Mouse (Mus musculus) brain, embryonic 18.5 days (tissue): ENCODE measurements around the gene Dmrt1.

Experiments used
- DNase-seq: peaks from one replicate; pipeline ENCODE4 v3.0.0-alpha.2; 2012; ENCODE audit warnings: low read depth, low spot score

Dmrt1 gene

GRCm38 (mm10) chr19:25564430-25564829 lies 59.0 kb downstream of the Dmrt1 start:
- no peak for DNase-seq

GRCm38 (mm10) chr19:25569778-25570177 lies 64.4 kb downstream of the Dmrt1 start:
- no peak for DNase-seq

- no peak for DNase-seq
These were observed 69.0 kb downstream of the Dmrt1 start for GRCm38 (mm10) chr19:25574431-25574830.

GRCm38 (mm10) chr19:25574981-25575814 lies 69.8 kb downstream of the Dmrt1 start:
- DNase-seq = no peak

- DNase-seq = no peak
These were observed 72.9 kb downstream of the Dmrt1 start for GRCm38 (mm10) chr19:25578358-25578757.

- DNase-seq = no peak
These were observed 74.0 kb downstream of the Dmrt1 start for GRCm38 (mm10) chr19:25579440-25579839.

- DNase-seq = no peak
These were observed 92.4 kb downstream of the Dmrt1 start for GRCm38 (mm10) chr19:25597717-25598232.

GRCm38 (mm10) chr19:25598626-25599025 lies 93.2 kb downstream of the Dmrt1 start:
- no peak for DNase-seq

GRCm38 (mm10) chr19:25601966-25602365 lies 96.5 kb downstream of the Dmrt1 start:
- DNase-seq = no peak

GRCm38 (mm10) chr19:25607461-25608205 lies 102.2 kb downstream of the Dmrt1 start:
- no peak for DNase-seq

GRCm38 (mm10) chr19:25608206-25608580 lies 102.8 kb downstream of the Dmrt1 start:
- no peak for DNase-seq

GRCm38 (mm10) chr19:25608961-25609850 lies 103.8 kb downstream of the Dmrt1 start:
- no peak for DNase-seq

GRCm38 (mm10) chr19:25610015-25610410 lies 104.6 kb downstream of the Dmrt1 start, which contains the start of gene Dmrt3:
Dmrt3 (plus strand) TSS chr19:25610301.
- DNase-seq = no peak

GRCm38 (mm10) chr19:25610411-25611111 lies 105.1 kb downstream of the Dmrt1 start:
- DNase-seq = no peak

- DNase-seq = no peak
These were observed 105.7 kb downstream of the Dmrt1 start for GRCm38 (mm10) chr19:25611116-25611515.

GRCm38 (mm10) chr19:25611876-25612805 lies 106.7 kb downstream of the Dmrt1 start:
- DNase-seq = no peak

- DNase-seq = no peak
These were observed 107.4 kb downstream of the Dmrt1 start for GRCm38 (mm10) chr19:25612806-25613295.

- no peak for DNase-seq
These were observed 108.3 kb downstream of the Dmrt1 start for GRCm38 (mm10) chr19:25613476-25614300.

GRCm38 (mm10) chr19:25615889-25616288 lies 110.5 kb downstream of the Dmrt1 start:
- no peak for DNase-seq
